Mouse (Mus musculus): ENCODE measurements around the gene Ssc4d.

The Ssc4d gene

DNA sequence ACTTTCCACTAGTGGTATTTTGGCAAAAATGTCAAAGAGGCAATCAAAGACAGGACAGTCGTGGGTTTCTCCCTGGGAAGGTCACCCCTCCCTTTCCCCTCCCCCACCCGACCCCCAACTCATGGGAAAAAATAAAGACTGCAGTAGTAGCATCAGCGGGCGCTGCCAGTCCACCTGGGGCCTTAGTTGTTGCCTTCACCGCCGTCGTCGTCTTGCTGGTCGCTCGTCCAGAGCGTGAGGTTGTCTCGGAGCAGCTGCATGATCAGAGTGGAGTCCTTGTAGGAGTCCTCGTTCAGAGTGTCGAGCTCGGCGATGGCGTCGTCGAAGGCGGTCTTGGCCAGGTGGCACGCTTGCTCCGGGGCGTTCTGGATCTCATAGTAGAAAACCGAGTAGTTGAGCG, 63.5 kb downstream of the Ssc4d start:
- in situ Hi-C loops (cut with MseI, MboI) = no loop called here

Measured in mouse trophoblast stem cell (cell line).